Mouse (Mus musculus): ENCODE measurements around the gene Ube2l6.

- TF ChIP-seq POLR2A (IDR thresholded peaks at IDR 0.05; ENCODE audit: low read depth, low read length), result no peak
- TF ChIP-seq CTCF (conservative IDR thresholded peaks at IDR 0.05; ENCODE audit: insufficient read depth, insufficient read length, low read depth, low read length), result no peak
These were observed 36.3 kb upstream of the Ube2l6 start for GRCm38 (mm10) chr2:84762295-84762694.

All from kidney, adult 2 months (tissue).